Mouse (Mus musculus) cerebellum, postnatal 14 days (tissue): ENCODE results near the gene Gm20865.
"Not testable (repeated sequence)": the region's sequence is repeated elsewhere in the genome, so short reads cannot be mapped to it uniquely, and the experiment has no call there.

Experiments
- DNase-seq, 2 experiments: peaks; one replicate each; pipeline ENCODE4 v3.0.0; 2021; ENCODE audit warnings: mixed read lengths in 2 of 2

Gm20865 gene

DNA sequence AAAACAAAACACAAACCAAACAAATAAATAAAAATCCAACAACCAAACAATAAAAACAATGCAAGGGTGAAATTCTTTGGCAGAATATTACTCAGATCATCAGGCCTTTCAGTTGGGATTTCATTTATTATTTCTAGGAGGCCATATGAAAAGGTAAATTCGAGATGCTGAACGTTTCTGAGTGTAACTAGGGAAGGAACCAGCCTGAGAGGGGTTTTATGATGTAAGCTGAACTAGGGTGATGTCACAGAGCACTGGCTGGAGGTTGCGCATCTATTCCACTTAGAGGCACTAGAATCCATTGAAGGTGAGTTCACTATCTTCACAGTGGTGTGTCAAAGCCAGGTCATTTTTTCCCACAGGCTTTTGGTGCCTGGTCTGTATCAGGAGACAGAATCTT is at the start of gene Gm20865:
Gene Gm20865, plus strand, starts transcription at position 301 of the 400 bp plus-strand sequence.
- DNase-seq = not testable (repeated sequence)
